Mouse (Mus musculus) T-helper 1 cell (primary cell): ENCODE measurements around the gene Gm1993.

ENCODE experiments used
- in situ Hi-C: fragments of 300-600 bp; cut with MboI, MseI; formaldehyde crosslinking; loops from one replicate; pipeline ENCODE4 v1.15.1; 2025; ENCODE audit warnings: high pct_unique_total_duplicates

Gm1993 gene

GRCm38 (mm10) chrX:25570352-25570751 lies at the start of gene Gm1993:
Gm1993 (minus strand) TSS chrX:25570452.
- in situ Hi-C loops: loop anchor here (10.0 kb wide), 1 partner anchor 796 kb away; the partner anchor contains the start of gene Gm5935
